Mouse (Mus musculus) lung, postnatal 0 days (tissue): ENCODE results near the gene Gpr15.

Experiments
- CTCF ChIP-seq: IDR thresholded peaks from 2 replicates; pipeline ENCODE4 v1.5.1; 2016; ENCODE audit warnings: antibody characterized with exemption, mild to moderate bottlenecking
- EP300 ChIP-seq: IDR thresholded peaks from 2 replicates; pipeline ENCODE4 v1.6.1; 2016; ENCODE audit warnings: antibody characterized with exemption, mild to moderate bottlenecking, control low read depth

DNA sequence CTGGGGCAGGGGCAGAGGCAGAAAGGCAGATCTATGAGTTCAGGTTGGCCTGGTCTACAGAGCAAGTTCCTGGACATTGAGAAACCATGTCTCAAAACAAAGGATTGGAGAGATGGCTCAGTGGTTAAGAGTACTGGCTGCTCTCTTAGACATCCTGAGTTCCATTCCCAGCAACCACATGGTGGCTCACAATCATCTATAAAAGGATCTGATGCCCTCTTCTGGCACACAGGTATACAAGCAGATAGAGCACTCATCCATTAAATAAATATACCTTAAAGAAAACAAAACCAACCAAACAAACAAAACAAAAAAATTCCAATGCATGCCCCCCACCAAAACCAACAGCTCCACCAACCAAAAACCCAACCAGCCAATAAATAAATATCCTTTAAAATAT lies 34.3 kb downstream of the Gpr15 start:
- no peak for TF ChIP-seq CTCF
- TF ChIP-seq EP300 = no peak
